Mouse (Mus musculus) G1E (cell line): ENCODE results near the gene Arhgap23. TPM values are rescaled to one million over a fixed set of nuclear protein-coding genes. Genes with fewer than 3 reads are reported as not detected.

Source experiments
- ATAC-seq: 2 replicates; pipeline ENCODE4 v1.8.0; 2016; ENCODE audit warnings: mild to moderate bottlenecking; ENCODE audit not compliant: insufficient number of reproducible peaks, poor library complexity, low FRiP score, severe bottlenecking; ENCODE audit errors: extremely low read depth
- DNase-seq: peaks from one replicate; pipeline ENCODE4 v3.0.0; 2012; ENCODE audit warnings: low spot score
- H3K27me3 ChIP-seq: 2 replicates; pipeline ENCODE4 v1.6.1; 2012; ENCODE audit warnings: mild to moderate bottlenecking, low read length, inconsistent platforms; ENCODE audit not compliant: insufficient read depth
- H3K36me3 ChIP-seq: replicated peaks from 2 replicates; pipeline ENCODE3; 2012; ENCODE audit warnings: mild to moderate bottlenecking, inconsistent platforms
- H3K4me1 ChIP-seq: 2 replicates; pipeline ENCODE4 v1.6.1; 2012; ENCODE audit warnings: low read depth, low read length, inconsistent platforms, mixed read lengths; ENCODE audit not compliant: insufficient read depth
- H3K4me3 ChIP-seq: 2 replicates; pipeline ENCODE4 v1.5.1; 2012; ENCODE audit warnings: low read depth, mild to moderate bottlenecking, inconsistent platforms, low read length, moderate library complexity, mixed read lengths
- H3K9me3 ChIP-seq: replicated peaks from 2 replicates; pipeline ENCODE4 v1.6.1; 2012; ENCODE audit warnings: inconsistent platforms
- CTCF ChIP-seq: IDR thresholded peaks from 2 replicates; pipeline ENCODE4 v1.5.1; 2012; ENCODE audit warnings: low read depth, low read length, inconsistent platforms, mixed read lengths
- GATA1 ChIP-seq: IDR thresholded peaks from 2 replicates; pipeline ENCODE4 v1.6.1; 2012; ENCODE audit warnings: borderline replicate concordance, low read length, inconsistent platforms, mixed read lengths
- GATA2 ChIP-seq: IDR thresholded peaks from 2 replicates; pipeline ENCODE4 v1.6.1; 2012; ENCODE audit warnings: low read depth, low read length, inconsistent platforms, borderline replicate concordance
- POLR2AphosphoS5 ChIP-seq: IDR thresholded peaks from 2 replicates; pipeline ENCODE4 v1.6.1; 2012; ENCODE audit warnings: low read depth, low read length, inconsistent platforms; ENCODE audit not compliant: insufficient replicate concordance
- TAL1 ChIP-seq: conservative IDR thresholded peaks from 2 replicates; pipeline ENCODE4 v1.6.1; 2012; ENCODE audit warnings: low read depth, low read length, inconsistent platforms, mixed read lengths
- polyA plus RNA-seq: library from polyadenylated mRNA; stranded (reverse); fragments of >175 nt; gene quantifications from 2 replicates; pipeline ENCODE4 v1.2.3, GENCODE M21; 2012
- total RNA-seq, 2 experiments: library from RNA; stranded (forward) in 1 of 2; stranded (reverse) in 1 of 2; fragments of 200-1000 nt in 1 of 2; fragments of >200 nt in 1 of 2; fragmentation: Nextera tagmentation in 1 of 2; gene quantifications; 2 replicates each; pipeline ENCODE4 v1.2.3; 2014 to 2017

Gene Arhgap23
- total and polyA plus RNA-seq, 3 experiments = 2.4 to 18.6 (median 17.9) TPM

- Histone ChIP-seq H3K36me3 (peaks cover 87% of the 10 kb centered on the region), H3K4me3 (no peak overlapping the region), H3K27me3 (no peaks in the 10 kb centered on the region), H3K4me1 (peaks cover 28% of the 10 kb centered on the region), H3K9me3 (no peaks in the 10 kb centered on the region)
- no peak for DNase-seq
- TF ChIP-seq GATA1 = no peak
- no peak for TF ChIP-seq POLR2AphosphoS5
- TF ChIP-seq GATA2 = no peak
- TF ChIP-seq CTCF = no peak
- TF ChIP-seq TAL1 = no peak
- no peak for ATAC-seq
These were observed 63.0 kb downstream of the Arhgap23 start for GRCm38 (mm10) chr11:97478345-97478744.

GRCm38 (mm10) chr11:97479085-97479484 lies 63.8 kb downstream of the Arhgap23 start:
- H3K27me3 ChIP-seq = no peaks in the 10 kb centered on the region
- peaks cover 84% of the 10 kb centered on the region for H3K36me3 ChIP-seq
- DNase-seq (peak; percentile 40), ATAC-seq (no peak; the same call in 1 of the 2 replicates)
- TF ChIP-seq CTCF (no peak), GATA1 (no peak), POLR2AphosphoS5 (no peak), TAL1 (no peak), GATA2 (no peak)
- no peaks in the 10 kb centered on the region for H3K9me3 ChIP-seq
- H3K4me1 ChIP-seq = peaks cover 28% of the 10 kb centered on the region
- H3K4me3 ChIP-seq = peak overlapping the region; percentile 53; the same call in 1 of the 2 replicates

GRCm38 (mm10) chr11:97479824-97480223 lies 64.5 kb downstream of the Arhgap23 start:
- Histone ChIP-seq H3K27me3 (no peaks in the 10 kb centered on the region), H3K4me1 (peaks cover 28% of the 10 kb centered on the region), H3K9me3 (no peaks in the 10 kb centered on the region), H3K4me3 (no peak overlapping the region), H3K36me3 (peaks cover 81% of the 10 kb centered on the region)
- no peak for DNase-seq
- TF ChIP-seq GATA1 = no peak
- TF ChIP-seq POLR2AphosphoS5 = no peak
- TF ChIP-seq TAL1 = no peak
- TF ChIP-seq CTCF = no peak
- no peak for TF ChIP-seq GATA2
- ATAC-seq = no peak

- Histone ChIP-seq H3K27me3 (no peaks in the 10 kb centered on the region), H3K36me3 (peaks cover 79% of the 10 kb centered on the region)
- no peak for ATAC-seq
These were observed 70.3 kb downstream of the Arhgap23 start for GRCm38 (mm10) chr11:97485661-97486060.

GRCm38 (mm10) chr11:97487656-97488055 lies 72.3 kb downstream of the Arhgap23 start:
- DNase-seq (no peak), ATAC-seq (no peak)
- Histone ChIP-seq H3K9me3 (no peaks in the 10 kb centered on the region), H3K36me3 (peaks cover 80% of the 10 kb centered on the region), H3K4me3 (no peak overlapping the region), H3K27me3 (no peaks in the 10 kb centered on the region), H3K4me1 (peaks cover 8% of the 10 kb centered on the region)
- TF ChIP-seq CTCF (no peak), GATA1 (no peak), GATA2 (no peak), POLR2AphosphoS5 (no peak)

More at GRCm38 (mm10) chr11:97485661-97486060, 70.3 kb downstream of the Arhgap23 start:
- H3K9me3 ChIP-seq = no peaks in the 10 kb centered on the region
- no peak overlapping the region for H3K4me3 ChIP-seq
- no peak for DNase-seq
- no peak for TF ChIP-seq GATA1
- no peak for TF ChIP-seq TAL1
- TF ChIP-seq POLR2AphosphoS5 = no peak
- TF ChIP-seq CTCF = no peak
- TF ChIP-seq GATA2 = no peak
- peaks cover 8% of the 10 kb centered on the region for H3K4me1 ChIP-seq

GRCm38 (mm10) chr11:97489589-97490324 lies 74.4 kb downstream of the Arhgap23 start:
- DNase-seq = peak; percentile 72

More at GRCm38 (mm10) chr11:97489589-97490324, 74.4 kb downstream of the Arhgap23 start:
- ATAC-seq = no peak
- H3K27me3 ChIP-seq = no peaks in the 10 kb centered on the region
- TF ChIP-seq CTCF = peak; percentile 94
- TF ChIP-seq POLR2AphosphoS5 = no peak
- H3K4me3 ChIP-seq = no peak overlapping the region
- H3K9me3 ChIP-seq = no peaks in the 10 kb centered on the region
- peaks cover 8% of the 10 kb centered on the region for H3K4me1 ChIP-seq
- H3K36me3 ChIP-seq = peaks cover 80% of the 10 kb centered on the region
